Mouse (Mus musculus) liver, postnatal 0 days (tissue): ENCODE results near the gene Klf11.

Experiments used
- CTCF ChIP-seq: sonication (generic); IDR thresholded peaks from 2 replicates; pipeline ENCODE4 v1.5.1; 2016; ENCODE audit warnings: antibody characterized with exemption, low read depth
- EP300 ChIP-seq: IDR thresholded peaks from 2 replicates; pipeline ENCODE4 v1.6.1; 2016; ENCODE audit warnings: antibody characterized with exemption, low read depth, mild to moderate bottlenecking

DNA sequence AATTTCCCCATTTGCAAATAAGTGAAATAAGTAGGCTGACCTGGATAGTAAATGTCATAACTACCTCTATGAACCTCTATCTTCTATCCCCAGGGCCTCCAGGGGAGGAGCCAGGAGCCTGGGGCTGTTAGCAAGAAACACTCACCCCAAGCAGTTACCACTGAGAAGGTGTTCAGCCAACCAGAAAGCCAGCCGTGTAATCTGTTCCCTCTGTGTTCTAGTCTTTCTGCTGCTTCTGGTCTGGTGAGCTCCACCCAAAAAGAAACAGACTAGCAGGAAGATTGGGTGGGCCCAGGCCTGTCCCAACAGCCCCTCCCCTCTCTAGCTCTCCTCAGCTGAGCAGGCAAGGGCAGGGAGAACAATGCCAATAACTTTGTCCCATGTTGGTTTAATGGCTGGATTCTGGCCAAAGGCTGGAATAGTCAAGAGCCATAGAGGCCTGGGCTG lies 6.9 kb upstream of the Klf11 start:
- TF ChIP-seq CTCF: no peak
- TF ChIP-seq EP300: peak; percentile 71
